Mouse (Mus musculus) forebrain, embryonic 13.5 days (tissue): ENCODE results near the gene Laptm4a. TPM values are rescaled to one million over a fixed set of nuclear protein-coding genes. Genes with fewer than 3 reads are reported as not detected.

ENCODE experiments used
- ATAC-seq: fragments of 200-750 bp; cut with Nextera tagmentation; 2 replicates; pipeline ENCODE4 v1.8.0; 2017
- H3K27ac ChIP-seq: fragments of 300-500 bp; sonication (generic); 2 replicates; pipeline ENCODE4 v1.5.1; 2015; ENCODE audit warnings: inconsistent platforms, mild to moderate bottlenecking, moderate library complexity
- H3K27me3 ChIP-seq: fragments of 300-500 bp; sonication (generic); 2 replicates; pipeline ENCODE4 v1.6.1; 2015; ENCODE audit warnings: mild to moderate bottlenecking, inconsistent platforms
- H3K36me3 ChIP-seq: fragments of 300-500 bp; sonication (generic); 2 replicates; pipeline ENCODE4 v1.6.1; 2015; ENCODE audit warnings: mild to moderate bottlenecking, inconsistent platforms; ENCODE audit not compliant: poor library complexity, severe bottlenecking
- H3K4me1 ChIP-seq: fragments of 300-500 bp; sonication (generic); 2 replicates; pipeline ENCODE4 v1.6.1; 2015; ENCODE audit warnings: inconsistent platforms
- H3K4me2 ChIP-seq: fragments of 300-500 bp; sonication (generic); 2 replicates; pipeline ENCODE4 v1.6.1; 2015; ENCODE audit warnings: inconsistent platforms, mild to moderate bottlenecking, moderate library complexity
- H3K4me3 ChIP-seq: fragments of 300-500 bp; sonication (generic); 2 replicates; pipeline ENCODE4 v1.5.1; 2015; ENCODE audit warnings: mild to moderate bottlenecking, inconsistent platforms
- H3K9ac ChIP-seq: fragments of 300-500 bp; sonication (generic); 2 replicates; pipeline ENCODE4 v1.6.1; 2015; ENCODE audit warnings: mild to moderate bottlenecking, inconsistent platforms
- H3K9me3 ChIP-seq: fragments of 300-500 bp; sonication (generic); replicated peaks from 2 replicates; pipeline ENCODE4 v1.6.1; 2016; ENCODE audit warnings: inconsistent platforms
- WGBS: fragments of 180-500 bp; shearing (Covaris S2); methylation state at CpG from one replicate; pipeline ENCODE4 v1.1.7; 2015; 5-methylcytosine and 5-hydroxymethylcytosine counted together
- polyA plus RNA-seq: library from polyadenylated mRNA; unstranded; fragments of >200 nt; fragmentation: Nextera tagmentation; extraction: Ambion mirVana; gene quantifications from 2 replicates; pipeline ENCODE4 v1.2.1, GENCODE M21; 2015

Laptm4a gene
- polyA plus RNA-seq, 1 experiment from 2014 or later: 243 TPM

- Histone ChIP-seq H3K9ac (no peak overlapping the region), H3K27me3 (no peaks in the 10 kb centered on the region), H3K27ac (no peak overlapping the region), H3K36me3 (peaks cover 43% of the 10 kb centered on the region), H3K4me2 (no peak overlapping the region), H3K4me1 (no peaks in the 10 kb centered on the region), H3K9me3 (0 out of 2 replicates have a peak, but pooled peaks cover 2% of the 10 kb centered on the region), H3K4me3 (no peak overlapping the region)
- no peak for ATAC-seq
- 72% methylated on average over 12 of the region's 12 CpGs for WGBS
These were observed 18.8 kb downstream of the Laptm4a start for GRCm38 (mm10) chr12:8940011-8941005.

- Histone ChIP-seq H3K4me3 (no peak overlapping the region), H3K27ac (no peak overlapping the region), H3K4me1 (no peaks in the 10 kb centered on the region), H3K9me3 (0 out of 2 replicates have a peak, but pooled peaks cover 2% of the 10 kb centered on the region), H3K36me3 (peaks cover 34% of the 10 kb centered on the region), H3K27me3 (no peaks in the 10 kb centered on the region), H3K9ac (no peak overlapping the region), H3K4me2 (no peak overlapping the region)
- no peak for ATAC-seq
- 79% methylated on average over 4 of the region's 4 CpGs for WGBS
These were observed 19.7 kb downstream of the Laptm4a start for GRCm38 (mm10) chr12:8941131-8941615.

- Histone ChIP-seq H3K4me2 (no peak overlapping the region), H3K4me1 (no peaks in the 10 kb centered on the region), H3K9me3 (0 out of 2 replicates have a peak, but pooled peaks cover 2% of the 10 kb centered on the region), H3K27ac (no peak overlapping the region), H3K9ac (no peak overlapping the region), H3K4me3 (no peak overlapping the region), H3K27me3 (0 out of 2 replicates have a peak, but pooled peaks cover under 1% of the 10 kb centered on the region), H3K36me3 (peaks cover 28% of the 10 kb centered on the region)
- ATAC-seq: no peak
- 81% methylated on average over 4 of the region's 4 CpGs for WGBS
These were observed 20.4 kb downstream of the Laptm4a start for GRCm38 (mm10) chr12:8941699-8942392.

DNA sequence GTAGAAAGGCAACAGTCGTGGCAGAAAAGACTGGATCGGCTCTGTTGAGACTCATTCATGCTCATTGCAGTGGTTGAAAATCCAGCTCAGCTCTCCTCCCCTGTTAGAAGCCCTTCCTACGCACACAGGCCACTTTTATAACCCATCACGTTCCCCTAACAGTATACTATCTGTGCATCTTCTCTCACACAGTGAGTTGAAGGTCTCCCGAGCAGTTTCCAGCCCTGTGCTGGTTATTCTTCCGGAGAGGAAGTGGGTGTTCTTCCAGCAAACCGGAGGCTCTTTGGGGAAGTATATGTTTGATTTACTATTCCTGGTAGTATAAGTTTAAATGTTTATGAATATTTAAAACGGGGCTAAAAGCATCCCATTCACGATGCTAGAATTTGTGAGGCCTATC, 25.7 kb downstream of the Laptm4a start:
- Histone ChIP-seq H3K4me3 (no peak overlapping the region), H3K4me1 (peaks cover 11% of the 10 kb centered on the region), H3K9ac (no peak overlapping the region), H3K27ac (no peak overlapping the region), H3K4me2 (peak overlapping the region; percentile 80), H3K27me3 (0 out of 2 replicates have a peak, but pooled peaks cover 4% of the 10 kb centered on the region), H3K36me3 (no peaks in the 10 kb centered on the region), H3K9me3 (no peaks in the 10 kb centered on the region)
- ATAC-seq: no peak
- WGBS: 70% methylated on average over 9 of the region's 9 CpGs

DNA sequence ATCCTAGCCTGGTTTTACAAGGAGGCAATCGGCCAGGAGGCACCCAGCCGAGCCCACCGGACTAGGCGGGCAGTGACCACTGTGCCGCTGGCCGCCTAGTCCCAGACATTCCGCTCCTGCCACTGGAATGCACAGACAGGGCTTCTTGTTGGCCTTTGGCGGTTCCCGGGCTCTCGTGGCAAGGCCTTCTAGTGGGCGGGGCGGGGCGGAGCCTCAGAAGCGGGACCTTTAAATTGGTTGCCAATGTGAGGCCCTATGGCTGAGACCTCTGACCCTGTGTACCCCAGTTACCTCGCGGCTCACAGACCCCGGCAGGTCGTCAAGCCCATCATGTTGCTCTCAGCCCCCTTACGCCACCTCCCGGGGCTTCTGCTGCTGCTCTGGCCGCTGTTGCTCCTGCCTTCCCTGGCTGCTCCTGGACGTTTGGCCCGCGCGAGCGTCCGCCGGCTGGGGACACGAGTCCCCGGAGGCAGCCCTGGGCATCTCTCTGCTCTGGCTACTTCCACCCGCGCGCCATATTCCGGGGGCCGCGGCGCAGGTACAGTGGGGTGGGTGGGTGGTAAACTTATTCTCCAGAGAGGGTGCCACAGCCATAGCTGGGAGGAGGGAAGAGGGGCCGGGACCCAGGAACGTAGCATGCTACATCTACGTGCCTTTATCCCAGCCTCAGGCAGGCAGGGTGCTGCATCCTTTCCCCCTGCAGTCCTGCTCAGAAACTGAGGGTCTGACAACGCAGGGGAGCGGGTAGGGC, 26.4 kb downstream of the Laptm4a start, which contains the start of gene Matn3:
Gene Matn3, plus strand, starts transcription at position 216 of the 751 bp plus-strand sequence.
- no peaks in the 10 kb centered on the region for H3K9me3 ChIP-seq
- no peaks in the 10 kb centered on the region for H3K36me3 ChIP-seq
- peak within 1 kb of the TSS; percentile 42 for H3K4me3 ChIP-seq
- peak within 1 kb of the TSS; percentile 80 for H3K4me2 ChIP-seq
- peaks cover 11% of the 10 kb centered on the region for H3K4me1 ChIP-seq
- under 1% methylated on average over 42 of the region's 42 CpGs for WGBS
- 0 out of 2 replicates have a peak, but pooled peaks cover 4% of the 10 kb centered on the region for H3K27me3 ChIP-seq
- no peak within 1 kb of the TSS for H3K27ac ChIP-seq
- H3K9ac ChIP-seq: peak within 1 kb of the TSS; percentile 62
- peak; percentile 75 for ATAC-seq

GRCm38 (mm10) chr12:8953136-8953535, 31.7 kb downstream of the Laptm4a start:
- H3K36me3 ChIP-seq: no peaks in the 10 kb centered on the region
- no peak overlapping the region for H3K4me3 ChIP-seq
- H3K27ac ChIP-seq: no peak overlapping the region
- no peak overlapping the region for H3K4me2 ChIP-seq
- WGBS: 37% methylated on average over 10 of the region's 10 CpGs
- H3K9ac ChIP-seq: no peak overlapping the region
- H3K9me3 ChIP-seq: no peaks in the 10 kb centered on the region
- H3K4me1 ChIP-seq: peaks cover 3% of the 10 kb centered on the region; the same call in 1 of the 2 replicates
- H3K27me3 ChIP-seq: no peaks in the 10 kb centered on the region
- ATAC-seq: no peak

DNA sequence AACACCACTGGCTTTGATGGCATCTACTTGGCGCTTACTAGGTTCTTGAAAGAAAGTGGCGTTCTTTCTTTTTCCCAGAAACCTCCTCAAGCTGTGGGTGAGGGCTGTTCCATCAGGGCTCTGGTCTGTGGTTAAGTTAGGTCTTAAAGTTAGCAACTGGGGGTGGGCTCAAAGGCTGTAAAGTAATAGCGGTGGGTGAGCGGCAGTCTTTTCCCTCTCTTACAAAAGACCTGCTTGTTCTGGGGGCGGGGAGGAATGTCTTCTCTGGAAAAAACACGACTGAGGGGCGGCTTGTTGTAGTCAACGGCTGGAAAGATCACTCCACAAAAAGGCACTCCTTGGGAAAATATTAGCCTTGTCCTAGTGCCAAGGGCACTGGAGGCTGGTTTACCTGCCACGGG, 32.7 kb downstream of the Laptm4a start:
- WGBS: 46% methylated on average over 9 of the region's 9 CpGs
- no peak overlapping the region for H3K4me2 ChIP-seq
- H3K4me3 ChIP-seq: no peak overlapping the region
- no peaks in the 10 kb centered on the region for H3K36me3 ChIP-seq
- no peak overlapping the region for H3K9ac ChIP-seq
- H3K9me3 ChIP-seq: no peaks in the 10 kb centered on the region
- H3K27me3 ChIP-seq: no peaks in the 10 kb centered on the region
- no peak for ATAC-seq
- H3K27ac ChIP-seq: no peak overlapping the region
- H3K4me1 ChIP-seq: no peaks in the 10 kb centered on the region

DNA sequence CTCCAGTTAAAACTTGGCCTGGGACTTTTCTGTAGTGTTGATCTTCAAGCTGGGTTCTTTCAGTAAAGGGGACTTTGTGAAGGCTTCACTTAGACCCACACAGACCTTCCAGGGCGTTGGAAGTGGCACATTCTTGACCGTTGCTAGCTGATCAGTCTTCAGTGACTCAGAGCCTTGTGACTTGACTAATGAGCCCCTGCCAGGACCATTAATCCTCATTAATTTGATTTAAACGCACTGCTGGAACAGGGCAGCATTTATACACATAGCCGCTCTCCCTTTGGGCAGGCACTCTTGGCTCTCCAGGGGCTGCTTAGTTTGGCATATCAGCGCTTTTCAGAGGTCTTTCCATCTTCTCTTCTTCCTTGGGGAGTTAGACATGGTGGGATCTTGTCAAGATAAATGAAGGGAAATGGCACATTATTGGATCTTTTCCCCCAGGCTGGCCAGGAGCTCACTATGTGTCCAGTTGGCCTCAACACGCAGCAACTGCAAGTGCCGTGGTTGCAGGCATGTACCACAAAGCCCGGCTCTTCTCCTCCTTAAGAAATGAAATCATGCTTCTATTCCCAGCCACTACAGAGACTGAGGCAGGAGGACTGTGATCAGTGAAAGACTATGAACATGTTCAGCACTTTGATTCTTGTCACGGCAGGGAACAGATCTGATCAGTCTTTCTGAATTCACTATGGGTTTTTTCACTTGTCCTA, 40.3 kb downstream of the Laptm4a start:
- ATAC-seq: no peak
- H3K27ac ChIP-seq: no peak overlapping the region
- WGBS: 45% methylated on average over 9 of the region's 9 CpGs

DNA sequence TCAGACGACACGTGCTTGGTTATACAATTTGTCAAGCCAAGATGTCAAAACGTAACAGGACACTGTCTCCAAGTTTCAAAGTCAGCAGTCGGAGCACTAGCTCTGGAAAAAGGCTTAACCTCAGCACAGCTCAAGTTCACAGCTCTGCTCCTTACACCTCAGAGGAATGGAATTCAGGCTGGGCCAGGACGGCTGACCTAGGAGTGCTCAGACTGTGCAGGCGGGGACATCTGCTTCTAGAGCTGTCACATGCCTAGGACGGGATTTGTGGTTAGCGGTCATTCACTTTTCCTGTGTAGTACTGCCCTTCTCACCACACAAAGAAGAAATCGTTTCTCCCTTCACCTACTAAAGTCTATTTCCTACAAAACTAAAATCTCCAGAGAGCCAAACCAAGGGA, 48.4 kb downstream of the Laptm4a start:
- no peak for ATAC-seq

More for the DNA sequence above, 40.3 kb downstream of the Laptm4a start:
- H3K9ac ChIP-seq: no peak overlapping the region
- no peaks in the 10 kb centered on the region for H3K27me3 ChIP-seq
- no peaks in the 10 kb centered on the region for H3K9me3 ChIP-seq
- H3K36me3 ChIP-seq: no peaks in the 10 kb centered on the region
- no peak overlapping the region for H3K4me2 ChIP-seq
- H3K4me3 ChIP-seq: no peak overlapping the region
- H3K4me1 ChIP-seq: no peaks in the 10 kb centered on the region; the same call in 1 of the 2 replicates

GRCm38 (mm10) chr12:8973820-8974465, 52.5 kb downstream of the Laptm4a start, which contains the start of gene Wdr35:
Gene Wdr35, plus strand, starts transcription at chr12:8973892.
- ATAC-seq: peak; percentile 99
- Histone ChIP-seq H3K27me3 (no peaks in the 10 kb centered on the region), H3K9me3 (no peaks in the 10 kb centered on the region), H3K4me1 (peaks cover 11% of the 10 kb centered on the region), H3K27ac (peak within 1 kb of the TSS; percentile 33; the same call in 1 of the 2 replicates), H3K9ac (peak within 1 kb of the TSS; percentile 77), H3K4me2 (peak within 1 kb of the TSS; percentile 84), H3K4me3 (peak within 1 kb of the TSS; percentile 73), H3K36me3 (peaks cover 5% of the 10 kb centered on the region)
- WGBS: under 1% methylated on average over 45 of the region's 45 CpGs

More for the DNA sequence above, 48.4 kb downstream of the Laptm4a start:
- 46% methylated on average over 9 of the region's 9 CpGs for WGBS
- no peak overlapping the region for H3K27ac ChIP-seq
- H3K4me1 ChIP-seq: peaks cover 11% of the 10 kb centered on the region
- H3K9me3 ChIP-seq: no peaks in the 10 kb centered on the region
- no peak overlapping the region for H3K4me2 ChIP-seq
- H3K9ac ChIP-seq: no peak overlapping the region
- H3K36me3 ChIP-seq: no peaks in the 10 kb centered on the region
- H3K4me3 ChIP-seq: no peak overlapping the region
- H3K27me3 ChIP-seq: no peaks in the 10 kb centered on the region
